In the genomic region with DNA sequence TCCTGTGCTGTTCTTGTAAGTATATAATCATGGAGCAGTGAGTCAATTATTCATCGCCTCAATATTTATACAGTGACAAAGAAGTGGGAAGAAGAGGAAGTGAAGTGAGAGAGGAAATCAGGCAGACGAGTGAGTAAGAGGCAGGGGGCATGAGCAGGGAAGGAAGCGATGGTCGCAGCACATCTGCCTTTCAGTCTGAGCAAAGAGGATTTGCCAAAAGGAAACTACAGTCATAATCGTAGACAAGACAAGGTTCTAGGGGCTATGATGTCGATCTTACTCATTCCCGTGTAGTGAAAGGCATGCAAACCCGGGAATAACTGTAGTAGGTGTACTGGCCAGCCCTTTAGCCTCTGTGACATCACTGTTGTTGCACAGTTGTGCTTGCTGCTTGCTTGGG, we compare ENCODE assay signal across 16 mouse cellular contexts. TPM values are rescaled to one million over a fixed set of nuclear protein-coding genes. Genes with fewer than 3 reads are reported as not detected.
DNase-seq lines count a peak whose midpoint lies in the region; ATAC-seq and TF ChIP-seq lines count a peak whose summit lies in the region.
"Had no signal": no experiment of that assay in that cellular context is flagged by ENCODE, and none has a peak within 500 bp of the region (broad histone marks: within the 10 kb centered on the region; RNA-seq: fewer than 3 reads in every experiment).

No protein-coding gene starts in this region.

- H3K36me3 ChIP-seq in lung, embryonic 14.5 days (ENCODE audit: insufficient read depth) = no peaks in the 10 kb centered on the region
- H3K36me3 ChIP-seq in lung, postnatal 0 days (ENCODE audit: insufficient read depth, low read length) = no peaks in the 10 kb centered on the region
- peaks cover 0 to 19% of the 10 kb centered on the region in 2 experiments; a peak in 2 of 4 replicates for H3K36me3 ChIP-seq in MEL (ENCODE audit: control insufficient read depth in 1 of 2, insufficient read depth in 2 of 2, low read length in 2 of 2)
- H3K36me3 ChIP-seq: hindbrain, embryonic 15.5 days; midbrain, embryonic 12.5 days had no signal

- no peaks in the 10 kb centered on the region for H3K27me3 ChIP-seq in lung, embryonic 14.5 days (ENCODE audit: insufficient read depth, low read length)
- no peaks in the 10 kb centered on the region for H3K27me3 ChIP-seq in lung, postnatal 0 days (replicated peaks; ENCODE audit: insufficient read depth, low read length)
- no peaks in the 10 kb centered on the region for H3K27me3 ChIP-seq in MEL (ENCODE audit: control insufficient read depth in 1 of 2, insufficient read depth in 2 of 2, low read length in 2 of 2)

- H3K4me3 ChIP-seq in lung, embryonic 14.5 days (ENCODE audit: low read depth, low read length) = no peak overlapping the region
- H3K4me3 ChIP-seq in lung, postnatal 0 days (ENCODE audit: low read depth, low read length) = no peak overlapping the region
- H3K4me3 ChIP-seq in MEL (ENCODE audit: control insufficient read depth in 1 of 2, insufficient read depth in 1 of 2, low read depth in 2 of 2, low read length in 2 of 2) = no peak overlapping the region
- no peak overlapping the region for H3K4me3 ChIP-seq in olfactory bulb, adult 2 months (ENCODE audit: insufficient read depth, low read depth, low read length)
- H3K4me3 ChIP-seq: hindbrain, embryonic 15.5 days; midbrain, embryonic 12.5 days had no signal

- H3K27ac ChIP-seq in lung, embryonic 14.5 days (ENCODE audit: low read depth) = no peak overlapping the region
- no peak overlapping the region for H3K27ac ChIP-seq in lung, postnatal 0 days (ENCODE audit: low read length)
- no peak overlapping the region; the same call in 1 of the 2 replicates for H3K27ac ChIP-seq in MEL (ENCODE audit: control insufficient read depth, low read depth, low read length)
- peak overlapping the region; percentile 4; the same call in 1 of the 2 replicates for H3K27ac ChIP-seq in olfactory bulb, adult 2 months (ENCODE audit: insufficient read depth, low read depth, low read length)
- H3K27ac ChIP-seq: hindbrain, embryonic 15.5 days; midbrain, embryonic 12.5 days had no signal

- TF ChIP-seq EP300 in lung, postnatal 0 days (IDR thresholded peaks at IDR 0.05) = no peak
- no peak for TF ChIP-seq EP300 in MEL (IDR thresholded peaks at IDR 0.05; ENCODE audit: low read depth in 1 of 2, low read length in 2 of 2)

- DNase-seq in lung, embryonic 14.5 days = peak; percentile 10
- DNase-seq in lung, postnatal 0 days (ENCODE audit: low spot score) = no peak
- DNase-seq in MEL (ENCODE audit: low read depth, low spot score) = peak; percentile 51
- no peak for DNase-seq in urinary bladder, postnatal 14 days (ENCODE audit: low spot score)
- no peak for DNase-seq in retina, embryonic 14.5 days (ENCODE audit: low spot score)
- DNase-seq: adrenal gland, postnatal 10 days; cerebellum, postnatal 25 days; gastrocnemius, postnatal 36 days; kidney, adult 11 months; kidney, postnatal 10 days; lung, postnatal 10 days; thymus, adult 2 months had no signal

- ATAC-seq in lung, embryonic 14.5 days (ENCODE audit: insufficient read depth) = no peak
- no peak for ATAC-seq in lung, postnatal 0 days
- peak; percentile 52 for ATAC-seq in granulocyte monocyte progenitor cell, adult 5-6 weeks (replicated peaks; ENCODE audit: poor library complexity, severe bottlenecking)

- no peak for TF ChIP-seq RAD21 in MEL (IDR thresholded peaks at IDR 0.05; ENCODE audit: low read depth, low read length)

- H3K79me2 ChIP-seq in MEL (ENCODE audit: control insufficient read depth, insufficient read depth, low read length, poor library complexity) = peaks cover 18% of the 10 kb centered on the region

- TF ChIP-seq POLR2A in MEL (IDR thresholded peaks at IDR 0.05; ENCODE audit: control insufficient read depth in 1 of 2, insufficient read depth in 1 of 2, low read depth in 1 of 2, low read length in 2 of 2, poor library complexity in 1 of 2) = no peak
- no peak for TF ChIP-seq POLR2A in olfactory bulb, adult 2 months (IDR thresholded peaks at IDR 0.05; ENCODE audit: insufficient read depth, low read depth, low read length)

- no peaks in the 10 kb centered on the region for H3K4me1 ChIP-seq in lung, embryonic 14.5 days (ENCODE audit: insufficient read depth)
- no peaks in the 10 kb centered on the region for H3K4me1 ChIP-seq in lung, postnatal 0 days (ENCODE audit: insufficient read depth, low read depth, low read length)
- H3K4me1 ChIP-seq in MEL (ENCODE audit: control insufficient read depth in 1 of 2, insufficient read depth in 2 of 2, low read length in 2 of 2) = peaks cover 12 to 26% of the 10 kb centered on the region in 2 experiments
- peaks cover 9% of the 10 kb centered on the region for H3K4me1 ChIP-seq in olfactory bulb, adult 2 months (ENCODE audit: control insufficient read depth, insufficient read depth, low read length)

- WGBS in lung, embryonic 14.5 days = 56% methylated on average over 8 of the region's 8 CpGs
- WGBS in lung, postnatal 0 days = 31% methylated on average over 8 of the region's 8 CpGs
- WGBS in olfactory bulb, adult 2 months = 46% methylated on average over 8 of the region's 8 CpGs

- no peak for TF ChIP-seq CTCF in lung, embryonic 14.5 days (IDR thresholded peaks at IDR 0.05; ENCODE audit: low read depth)
- TF ChIP-seq CTCF in lung, postnatal 0 days (IDR thresholded peaks at IDR 0.05) = no peak
- no peak for TF ChIP-seq CTCF in MEL (IDR thresholded peaks at IDR 0.05 in 2 of 3, conservative IDR thresholded peaks at IDR 0.05 in 1 of 3; ENCODE audit: control insufficient read depth in 1 of 3, insufficient read depth in 1 of 3, low read depth in 2 of 3, low read length in 3 of 3, poor library complexity in 1 of 3, severe bottlenecking in 1 of 3)
- no peak for TF ChIP-seq CTCF in olfactory bulb, adult 2 months (IDR thresholded peaks at IDR 0.05; ENCODE audit: insufficient read depth, low read depth, low read length)

- H3K4me2 ChIP-seq in lung, embryonic 14.5 days = no peak overlapping the region
- no peak overlapping the region for H3K4me2 ChIP-seq in lung, postnatal 0 days (replicated peaks; ENCODE audit: low read depth, low read length)
- H3K4me2 ChIP-seq: hindbrain, embryonic 15.5 days; midbrain, embryonic 12.5 days had no signal

- no peak overlapping the region for H3K9ac ChIP-seq in lung, embryonic 14.5 days
- no peak overlapping the region for H3K9ac ChIP-seq in lung, postnatal 0 days (replicated peaks; ENCODE audit: low read depth)
- H3K9ac ChIP-seq in MEL (ENCODE audit: control insufficient read depth, low read depth, low read length, poor library complexity, severe bottlenecking) = no peak overlapping the region
- H3K9ac ChIP-seq: hindbrain, embryonic 15.5 days; midbrain, embryonic 12.5 days had no signal

- no peaks in the 10 kb centered on the region for H3K9me3 ChIP-seq in lung, embryonic 14.5 days (ENCODE audit: low read depth, low read length)
- no peaks in the 10 kb centered on the region for H3K9me3 ChIP-seq in lung, postnatal 0 days (ENCODE audit: low read length)
- no peaks in the 10 kb centered on the region for H3K9me3 ChIP-seq in MEL (replicated peaks; ENCODE audit: insufficient read depth, low read length)
- H3K9me3 ChIP-seq: hindbrain, embryonic 15.5 days; midbrain, embryonic 12.5 days had no signal

TF ChIP-seq in MEL, 35 proteins besides CTCF, POLR2A, EP300 and RAD21:
- TF ChIP-seq ZNF384 (IDR thresholded peaks at IDR 0.05; ENCODE audit: low read depth, low read length) (no peak), ETS1 (IDR thresholded peaks at IDR 0.05; ENCODE audit: low read depth, low read length) (0 out of 2 replicates have a peak, but pooled peaks have one; percentile 16)

RNA-seq across cellular contexts. Expression of a gene that starts 18.1 kb away (rescaled TPM):
- 14.4 and 17.0 TPM in 2 replicates for polyA plus RNA-seq in lung, embryonic 14.5 days (2014; fragmentation: Nextera tagmentation; extraction: Ambion mirVana)
- polyA plus RNA-seq in lung, postnatal 0 days (2015; fragmentation: Nextera tagmentation; extraction: Ambion mirVana) = 14.5 and 15.9 TPM in 2 replicates
- 4.6 and 4.9 TPM in 2 replicates for total RNA-seq in MEL (2012; rRNA removed)
- polyA plus RNA-seq in MEL (2012; ENCODE audit: insufficient read depth in 1 of 2, insufficient read length in 2 of 2, low read depth in 1 of 2, low replicate concordance in 2 of 2, missing spikeins in 1 of 2) = 1 to 10 TPM in 1 of 2 experiments, not detected in 1; 7.8 TPM
- 10.5 and 15.8 TPM in 2 replicates for total RNA-seq in granulocyte monocyte progenitor cell, adult 5-6 weeks (2014; fragmentation: Nextera tagmentation)
- 20.6 and 23.4 TPM in 2 replicates for total RNA-seq in granulocyte monocyte progenitor cell, adult 5-6 weeks (2017)
- not detected in 2 replicates for polyA plus RNA-seq in olfactory bulb, adult 2 months (2012; ENCODE audit: insufficient read depth, insufficient read length, low replicate concordance, missing spikeins)

RNA-seq across cellular contexts. Expression of a gene that starts 18.7 kb away (rescaled TPM):
- 29.5 and 31.7 TPM in 2 replicates for polyA plus RNA-seq in lung, embryonic 14.5 days (2014; fragmentation: Nextera tagmentation; extraction: Ambion mirVana)
- 12.7 and 12.8 TPM in 2 replicates for polyA plus RNA-seq in lung, postnatal 0 days (2015; fragmentation: Nextera tagmentation; extraction: Ambion mirVana)
- total RNA-seq in MEL (2012; rRNA removed) = 9.2 and 10.8 TPM in 2 replicates
- 100 to 1,000 TPM in 1 of 2 experiments, 10 to 100 TPM in 1; 13.9 to 423 TPM for polyA plus RNA-seq in MEL (2012; ENCODE audit: insufficient read depth in 1 of 2, insufficient read length in 2 of 2, low read depth in 1 of 2, low replicate concordance in 2 of 2, missing spikeins in 1 of 2)
- total RNA-seq in granulocyte monocyte progenitor cell, adult 5-6 weeks (2014; fragmentation: Nextera tagmentation) = 39.6 and 41.9 TPM in 2 replicates
- total RNA-seq in granulocyte monocyte progenitor cell, adult 5-6 weeks (2017) = 33.1 and 40.9 TPM in 2 replicates
- 160 and 427 TPM in 2 replicates for polyA plus RNA-seq in olfactory bulb, adult 2 months (2012; ENCODE audit: insufficient read depth, insufficient read length, low replicate concordance, missing spikeins)

Comparison
In these comparisons a context has a peak if more than half of its experiments do, and no peak if none do; other contexts are left out.
1. DNase-seq: peak in lung, embryonic 14.5 days (single experiment) and MEL (single experiment); none in lung, postnatal 0 days (single experiment), urinary bladder, postnatal 14 days (single experiment) and retina, embryonic 14.5 days (single experiment).